Mouse (Mus musculus) kidney, adult 2 months (tissue): ENCODE measurements around the gene Dbil5. TPM values are rescaled to one million over a fixed set of nuclear protein-coding genes. Genes with fewer than 3 reads are reported as not detected.

Source experiments
- DNase-seq: peaks from one replicate; pipeline ENCODE4 v3.0.0; 2021
- H3K27ac ChIP-seq: fragments of 200-500 bp; 2 replicates; pipeline ENCODE4 v1.5.1; 2012; ENCODE audit warnings: low read depth, low read length, control low read depth, inconsistent platforms; ENCODE audit not compliant: insufficient read depth
- H3K27me3 ChIP-seq: fragments of 200-500 bp; replicated peaks from 2 replicates; pipeline ENCODE4 v1.6.1; 2012; ENCODE audit warnings: mild to moderate bottlenecking, moderate library complexity, low read length, inconsistent platforms; ENCODE audit not compliant: control insufficient read depth, insufficient read depth
- H3K36me3 ChIP-seq: fragments of 200-500 bp; 2 replicates; pipeline ENCODE4 v1.6.1; 2012; ENCODE audit warnings: mild to moderate bottlenecking, moderate library complexity, low read length, inconsistent platforms; ENCODE audit not compliant: control insufficient read depth, insufficient read depth
- H3K4me1 ChIP-seq: fragments of 200-500 bp; 2 replicates; pipeline ENCODE4 v1.6.1; 2011; ENCODE audit warnings: low read length; ENCODE audit not compliant: control insufficient read depth, insufficient read depth
- H3K4me3 ChIP-seq: fragments of 200-500 bp; 2 replicates; pipeline ENCODE4 v1.5.1; 2011; ENCODE audit warnings: mild to moderate bottlenecking, low read depth, low read length, control low read depth; ENCODE audit not compliant: insufficient read depth
- CTCF ChIP-seq: fragments of 200-500 bp; conservative IDR thresholded peaks from 2 replicates; pipeline ENCODE4 v1.5.1; 2011; ENCODE audit warnings: low read depth, mild to moderate bottlenecking, control low read depth, low read length, moderate library complexity, mixed read lengths; ENCODE audit not compliant: insufficient read depth, insufficient read length
- POLR2A ChIP-seq: fragments of 200-500 bp; IDR thresholded peaks from one replicate; pipeline ENCODE4 v1.6.1; 2011; ENCODE audit warnings: low read depth, low read length, control low read depth
- WGBS: fragments of 180-500 bp; shearing (Covaris S2); methylation state at CpG from one replicate; pipeline ENCODE4 v1.1.7; 2018; 5-methylcytosine and 5-hydroxymethylcytosine counted together
- polyA plus RNA-seq: library from polyadenylated mRNA; depleted of rRNA; stranded (reverse); fragments of >200 nt; gene quantifications from 2 replicates; pipeline ENCODE4 v1.2.3, GENCODE M21; 2012; rRNA removed

Gene Dbil5
- polyA plus RNA-seq, 1 experiment = 0.58 TPM

- no peaks in the 10 kb centered on the region for H3K4me1 ChIP-seq
- no peaks in the 10 kb centered on the region for H3K27me3 ChIP-seq
- no peak overlapping the region for H3K27ac ChIP-seq
- no peaks in the 10 kb centered on the region for H3K36me3 ChIP-seq
- WGBS = 77% methylated on average over 12 of the region's 12 CpGs
- no peak overlapping the region for H3K4me3 ChIP-seq
- TF ChIP-seq POLR2A (no peak), CTCF (no peak)
- peak; percentile 57 for DNase-seq
Observed at GRCm38 (mm10) chr11:76261224-76261623, 43.8 kb downstream of the Dbil5 start.

- Histone ChIP-seq H3K36me3 (no peaks in the 10 kb centered on the region), H3K27me3 (no peaks in the 10 kb centered on the region), H3K27ac (no peak overlapping the region), H3K4me3 (no peak overlapping the region), H3K4me1 (no peaks in the 10 kb centered on the region)
- 40% methylated on average over 19 of the region's 19 CpGs for WGBS
- TF ChIP-seq POLR2A (no peak), CTCF (no peak)
- DNase-seq = no peak
Observed at GRCm38 (mm10) chr11:76262611-76263351, 45.4 kb downstream of the Dbil5 start.

GRCm38 (mm10) chr11:76267550-76267949, 50.1 kb downstream of the Dbil5 start:
- no peak for DNase-seq
- TF ChIP-seq POLR2A (no peak), CTCF (no peak)
- no peaks in the 10 kb centered on the region for H3K4me1 ChIP-seq
- no peaks in the 10 kb centered on the region for H3K36me3 ChIP-seq
- H3K27ac ChIP-seq = no peak overlapping the region
- no peaks in the 10 kb centered on the region for H3K27me3 ChIP-seq
- no peak overlapping the region for H3K4me3 ChIP-seq
- 76% methylated on average over 7 of the region's 7 CpGs for WGBS

- Histone ChIP-seq H3K4me3 (no peak overlapping the region), H3K36me3 (no peaks in the 10 kb centered on the region), H3K4me1 (no peaks in the 10 kb centered on the region), H3K27ac (no peak overlapping the region), H3K27me3 (no peaks in the 10 kb centered on the region)
- WGBS = 78% methylated on average over 5 of the region's 5 CpGs
- DNase-seq = no peak
- no peak for TF ChIP-seq POLR2A
- no peak for TF ChIP-seq CTCF
Observed at GRCm38 (mm10) chr11:76268001-76268459, 50.6 kb downstream of the Dbil5 start.

Other genes starting within 250 kb of the Dbil5 start
- 0.08 and 0.10 TPM in 2 replicates for gene 1700016K19Rik, start 217.7 kb upstream of the Dbil5 start, polyA plus RNA-seq
- 15.8 and 18.8 TPM in 2 replicates for gene Rflnb, start 189.8 kb upstream of the Dbil5 start, polyA plus RNA-seq
- 46.2 and 47.5 TPM in 2 replicates for gene Vps53, start 38.0 kb upstream of the Dbil5 start, polyA plus RNA-seq
- gene Fam57a, start 37.9 kb upstream of the Dbil5 start, polyA plus RNA-seq = 5.8 and 6.1 TPM in 2 replicates
- 5.1 TPM in 2 replicates for gene Gemin4, start 56 bp downstream of the Dbil5 start, polyA plus RNA-seq
- gene Mrm3, start 26.1 kb downstream of the Dbil5 start, polyA plus RNA-seq = 8.7 and 9.3 TPM in 2 replicates
- gene Glod4, start 26.1 kb downstream of the Dbil5 start, polyA plus RNA-seq = 16.2 and 28.0 TPM in 2 replicates
- gene Nxn, start 181.5 kb downstream of the Dbil5 start, polyA plus RNA-seq = 10.0 and 10.6 TPM in 2 replicates
- 16.1 and 17.4 TPM in 2 replicates for gene Timm22, start 189.3 kb downstream of the Dbil5 start, polyA plus RNA-seq